Comparison of ENCODE assay signal across 17 mouse cellular contexts in the genomic region with DNA sequence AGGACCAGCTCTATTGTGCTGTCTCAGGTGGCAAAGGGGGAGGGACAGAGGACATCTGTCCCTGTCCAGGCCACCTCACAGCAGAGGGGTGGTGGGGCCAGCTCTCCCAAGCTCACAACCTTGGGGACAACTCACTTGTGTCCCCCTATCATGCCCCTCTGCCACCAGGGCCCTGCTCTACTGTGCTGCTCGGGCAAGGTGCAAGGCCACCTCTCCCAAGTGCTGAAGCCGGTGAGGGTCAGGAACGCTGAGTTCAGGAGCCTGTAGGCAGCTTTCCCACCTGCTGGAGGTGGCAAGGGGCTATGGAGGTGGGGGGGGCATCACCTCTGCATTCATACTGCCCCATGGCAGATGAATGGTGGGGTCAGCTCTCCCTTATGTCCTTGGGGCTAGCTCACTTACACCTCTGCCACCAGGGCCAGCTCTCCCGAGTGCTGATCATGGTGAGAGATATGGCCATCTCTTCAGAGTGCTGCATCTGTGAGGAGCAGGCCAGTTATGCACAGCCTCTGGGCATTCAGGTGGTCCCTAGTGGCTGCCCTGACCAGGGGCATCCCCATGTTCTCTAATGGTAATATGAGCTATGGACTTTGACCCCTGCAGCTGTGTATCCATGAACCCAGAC. TPM values are rescaled to one million over a fixed set of nuclear protein-coding genes. Genes with fewer than 3 reads are reported as not detected.
"Had no signal": no experiment of that assay in that cellular context is flagged by ENCODE, and none has a peak within 500 bp of the region (broad histone marks: within the 10 kb centered on the region; RNA-seq: fewer than 3 reads in every experiment).

No protein-coding gene starts in this region.

- H3K27me3 ChIP-seq: intestine, embryonic 15.5 days; liver, embryonic 13.5 days; midbrain, embryonic 15.5 days; neural tube, embryonic 13.5 days; stomach, embryonic 15.5 days had no signal

- DNase-seq: kidney, adult 8-10 months; kidney, postnatal 36 days; liver, embryonic 13.5 days; liver, postnatal 0 days; lung, postnatal 10 days; right cerebral cortex, postnatal 14 days; thymus, adult 2 months; thymus, postnatal 25 days had no signal

- H3K9me3 ChIP-seq: intestine, embryonic 15.5 days; liver, embryonic 13.5 days; megakaryocyte, embryonic 14.5 days; midbrain, embryonic 15.5 days; stomach, embryonic 15.5 days had no signal

- H3K4me1 ChIP-seq: intestine, embryonic 15.5 days; liver, embryonic 13.5 days; megakaryocyte, embryonic 14.5 days; midbrain, embryonic 15.5 days; neural tube, embryonic 13.5 days; stomach, embryonic 15.5 days had no signal

- H3K27ac ChIP-seq: intestine, embryonic 15.5 days; kidney, postnatal 0 days; layer of hippocampus, adult 2 months; liver, embryonic 13.5 days; macrophage; midbrain, embryonic 15.5 days; neural tube, embryonic 13.5 days; stomach, embryonic 15.5 days had no signal

- H3K9ac ChIP-seq: intestine, embryonic 15.5 days; liver, embryonic 13.5 days; liver, postnatal 0 days; midbrain, embryonic 15.5 days; neural tube, embryonic 13.5 days; stomach, embryonic 15.5 days had no signal

- H3K36me3 ChIP-seq: intestine, embryonic 15.5 days; liver, embryonic 13.5 days; midbrain, embryonic 15.5 days; neural tube, embryonic 13.5 days; stomach, embryonic 15.5 days had no signal

- H3K4me2 ChIP-seq: intestine, embryonic 15.5 days; liver, embryonic 13.5 days; midbrain, embryonic 11.5 days; midbrain, embryonic 15.5 days; neural tube, embryonic 13.5 days; stomach, embryonic 15.5 days had no signal

- H3K4me3 ChIP-seq: intestine, embryonic 15.5 days; layer of hippocampus, adult 2 months; liver, embryonic 13.5 days; midbrain, embryonic 15.5 days; neural tube, embryonic 13.5 days; stomach, embryonic 15.5 days had no signal

- ATAC-seq: intestine, embryonic 15.5 days; liver, postnatal 0 days; midbrain, embryonic 15.5 days had no signal

RNA-seq across cellular contexts. Expression of gene AU021092, which starts 49.4 kb away (rescaled TPM):
- polyA plus RNA-seq: macrophage had no signal
